Mouse (Mus musculus): ENCODE data around the gene Cuedc1.
A peak's percentile ranks its signal among the peaks of the same experiment; 100 is the strongest.

GRCm38 (mm10) chr11:88161051-88161581 lies 63.3 kb downstream of the Cuedc1 start:
- TF ChIP-seq CTCF (IDR thresholded peaks at IDR 0.05; ENCODE audit: borderline replicate concordance, insufficient read depth, low read depth, low read length) (no peak), POLR2A (IDR thresholded peaks at IDR 0.05; ENCODE audit: borderline replicate concordance, insufficient read depth, low read length) (peak; percentile 32)
